ENCODE assay signal across 28 mouse cellular contexts in genomic region chr10:99423406-99423805, GRCm38 (mm10).
DNase-seq lines count a peak whose midpoint lies in the region; ATAC-seq and TF ChIP-seq lines count a peak whose summit lies in the region.
"Had no signal": no experiment of that assay in that cellular context is flagged by ENCODE, and none has a peak within 500 bp of the region (broad histone marks: within the 10 kb centered on the region; RNA-seq: fewer than 3 reads in every experiment).

No protein-coding gene starts in this region.

- no peak overlapping the region for H3K4me3 ChIP-seq in kidney, adult 2 months (ENCODE audit: insufficient read depth, low read depth, low read length)
- no peak overlapping the region for H3K4me3 ChIP-seq in lung, embryonic 16.5 days (ENCODE audit: low read length)
- no peak overlapping the region for H3K4me3 ChIP-seq in forebrain, postnatal 0 days (ENCODE audit: low read depth, low read length)
- H3K4me3 ChIP-seq: embryonic facial prominence, embryonic 15.5 days; heart, embryonic 13.5 days; layer of hippocampus, adult 2 months; limb, embryonic 13.5 days; liver, embryonic 12.5 days; lung, embryonic 15.5 days; midbrain, embryonic 15.5 days; neural tube, embryonic 12.5 days had no signal

- H3K36me3 ChIP-seq in kidney, adult 2 months (ENCODE audit: control insufficient read depth, insufficient read depth, low read length) = no peaks in the 10 kb centered on the region
- no peaks in the 10 kb centered on the region for H3K36me3 ChIP-seq in lung, embryonic 16.5 days (ENCODE audit: control insufficient read depth, insufficient read depth, low read length)
- H3K36me3 ChIP-seq in forebrain, postnatal 0 days (ENCODE audit: insufficient read depth) = no peaks in the 10 kb centered on the region
- H3K36me3 ChIP-seq: embryonic facial prominence, embryonic 15.5 days; heart, embryonic 13.5 days; limb, embryonic 13.5 days; liver, embryonic 12.5 days; lung, embryonic 15.5 days; midbrain, embryonic 15.5 days; neural tube, embryonic 12.5 days had no signal

- DNase-seq in kidney, adult 2 months = peak; percentile 78
- no peak for DNase-seq in kidney, postnatal 4 days
- DNase-seq in lung, adult 18-20 months = no peak
- peak; percentile 20 for DNase-seq in MN1 (ENCODE audit: low spot score)
- peak; percentile 14 to 70 for DNase-seq in kidney, postnatal 36 days
- no peak for DNase-seq in forebrain, postnatal 0 days
- DNase-seq in left cerebral cortex, adult 9 months (ENCODE audit: low spot score in 2 of 2) = no peak
- DNase-seq: cerebellum, adult 9-11 months; gastrocnemius, postnatal 14 days; heart, adult 18-20 months; heart, postnatal 14 days; layer of hippocampus, postnatal 36 days; retina, postnatal 1 day; right cerebral cortex, postnatal 25 days; spleen, adult 18-20 months had no signal

- no peak for TF ChIP-seq CTCF in kidney, adult 2 months (conservative IDR thresholded peaks at IDR 0.05; ENCODE audit: insufficient read depth, insufficient read length, low read depth, low read length)
- TF ChIP-seq CTCF in forebrain, postnatal 0 days (IDR thresholded peaks at IDR 0.05; ENCODE audit: low read depth) = no peak

- no peaks in the 10 kb centered on the region for H3K9me3 ChIP-seq in lung, embryonic 16.5 days (ENCODE audit: control insufficient read depth, low read length)
- H3K9me3 ChIP-seq in forebrain, postnatal 0 days (ENCODE audit: low read length) = no peaks in the 10 kb centered on the region
- H3K9me3 ChIP-seq: embryonic facial prominence, embryonic 15.5 days; heart, embryonic 13.5 days; limb, embryonic 13.5 days; liver, embryonic 12.5 days; lung, embryonic 15.5 days; midbrain, embryonic 15.5 days; neural tube, embryonic 12.5 days had no signal

- H3K4me2 ChIP-seq in lung, embryonic 16.5 days (ENCODE audit: low read depth, low read length) = no peak overlapping the region
- H3K4me2 ChIP-seq in forebrain, postnatal 0 days (ENCODE audit: low read depth) = no peak overlapping the region
- H3K4me2 ChIP-seq: embryonic facial prominence, embryonic 15.5 days; heart, embryonic 13.5 days; limb, embryonic 13.5 days; liver, embryonic 12.5 days; lung, embryonic 15.5 days; midbrain, embryonic 15.5 days; neural tube, embryonic 12.5 days had no signal

- no peaks in the 10 kb centered on the region for H3K27me3 ChIP-seq in kidney, adult 2 months (replicated peaks; ENCODE audit: control insufficient read depth, insufficient read depth, low read length)
- H3K27me3 ChIP-seq in lung, embryonic 16.5 days (ENCODE audit: control insufficient read depth, insufficient read depth, low read depth, low read length) = no peaks in the 10 kb centered on the region
- H3K27me3 ChIP-seq in forebrain, postnatal 0 days (ENCODE audit: insufficient read depth, low read length) = no peaks in the 10 kb centered on the region
- H3K27me3 ChIP-seq: embryonic facial prominence, embryonic 15.5 days; heart, embryonic 13.5 days; limb, embryonic 13.5 days; liver, embryonic 12.5 days; lung, embryonic 15.5 days; midbrain, embryonic 15.5 days; neural tube, embryonic 12.5 days; Patski had no signal

- WGBS in kidney, adult 2 months = 77% methylated on average over 5 of the region's 5 CpGs
- WGBS in lung, embryonic 16.5 days = 81% methylated on average over 5 of the region's 5 CpGs
- 91% methylated on average over 5 of the region's 5 CpGs for WGBS in forebrain, postnatal 0 days

- TF ChIP-seq POLR2A in kidney, adult 2 months (IDR thresholded peaks at IDR 0.05; ENCODE audit: low read depth, low read length) = no peak

- no peak overlapping the region for H3K27ac ChIP-seq in kidney, adult 2 months (ENCODE audit: insufficient read depth, low read depth, low read length)
- H3K27ac ChIP-seq in lung, embryonic 16.5 days (ENCODE audit: low read length) = no peak overlapping the region
- H3K27ac ChIP-seq in forebrain, postnatal 0 days (ENCODE audit: low read depth, low read length) = no peak overlapping the region
- H3K27ac ChIP-seq: embryonic facial prominence, embryonic 15.5 days; heart, embryonic 13.5 days; hindbrain, postnatal 0 days; layer of hippocampus, adult 2 months; limb, embryonic 13.5 days; liver, embryonic 12.5 days; lung, embryonic 15.5 days; midbrain, embryonic 15.5 days; neural tube, embryonic 12.5 days had no signal

- H3K9ac ChIP-seq in lung, embryonic 16.5 days (ENCODE audit: low read length) = no peak overlapping the region
- H3K9ac ChIP-seq in forebrain, postnatal 0 days = no peak overlapping the region
- H3K9ac ChIP-seq: embryonic facial prominence, embryonic 15.5 days; heart, embryonic 13.5 days; limb, embryonic 13.5 days; liver, embryonic 12.5 days; lung, embryonic 15.5 days; midbrain, embryonic 15.5 days; neural tube, embryonic 12.5 days had no signal

- H3K4me1 ChIP-seq in kidney, adult 2 months (ENCODE audit: control insufficient read depth, insufficient read depth, low read length) = no peaks in the 10 kb centered on the region
- no peaks in the 10 kb centered on the region for H3K4me1 ChIP-seq in lung, embryonic 16.5 days (replicated peaks; ENCODE audit: control insufficient read depth, insufficient read depth, low read length)
- H3K4me1 ChIP-seq in forebrain, postnatal 0 days (ENCODE audit: insufficient read depth) = no peaks in the 10 kb centered on the region
- H3K4me1 ChIP-seq: embryonic facial prominence, embryonic 15.5 days; heart, embryonic 13.5 days; limb, embryonic 13.5 days; liver, embryonic 12.5 days; lung, embryonic 15.5 days; midbrain, embryonic 15.5 days had no signal

- peak; percentile 49; the same call in 1 of the 2 replicates for ATAC-seq in lung, embryonic 16.5 days (ENCODE audit: low read depth)
- no peak for ATAC-seq in forebrain, postnatal 0 days
- ATAC-seq: forebrain, embryonic 16.5 days; hindbrain, postnatal 0 days; intestine, embryonic 16.5 days; liver, embryonic 12.5 days; midbrain, embryonic 15.5 days; Patski had no signal

Comparison
In these comparisons a context has a peak if more than half of its experiments do, and no peak if none do; other contexts are left out.
1. DNase-seq: peak in kidney, adult 2 months (single experiment), MN1 (single experiment) and kidney, postnatal 36 days (2 of 2); none in kidney, postnatal 4 days (0 of 2), lung, adult 18-20 months (0 of 2), forebrain, postnatal 0 days (single experiment) and left cerebral cortex, adult 9 months (0 of 2).